Mouse (Mus musculus) layer of hippocampus, postnatal 14 days (tissue): ENCODE measurements around the gene Tex19.1. TPM values are rescaled to one million over a fixed set of nuclear protein-coding genes. Genes with fewer than 3 reads are reported as not detected.

Experiments
- DNase-seq, 2 experiments: peaks; one replicate each; pipeline ENCODE4 v3.0.0; 2021 to 2022; ENCODE audit warnings: low spot score in 2 of 2, mixed read lengths in 1 of 2
- total RNA-seq, 2 experiments: library from RNA; stranded (reverse); gene quantifications; 2 replicates each; pipeline ENCODE4 v1.2.3; 2021

The Tex19.1 gene
- total RNA-seq, 2 experiments from 2014 or later, result not detected

DNA sequence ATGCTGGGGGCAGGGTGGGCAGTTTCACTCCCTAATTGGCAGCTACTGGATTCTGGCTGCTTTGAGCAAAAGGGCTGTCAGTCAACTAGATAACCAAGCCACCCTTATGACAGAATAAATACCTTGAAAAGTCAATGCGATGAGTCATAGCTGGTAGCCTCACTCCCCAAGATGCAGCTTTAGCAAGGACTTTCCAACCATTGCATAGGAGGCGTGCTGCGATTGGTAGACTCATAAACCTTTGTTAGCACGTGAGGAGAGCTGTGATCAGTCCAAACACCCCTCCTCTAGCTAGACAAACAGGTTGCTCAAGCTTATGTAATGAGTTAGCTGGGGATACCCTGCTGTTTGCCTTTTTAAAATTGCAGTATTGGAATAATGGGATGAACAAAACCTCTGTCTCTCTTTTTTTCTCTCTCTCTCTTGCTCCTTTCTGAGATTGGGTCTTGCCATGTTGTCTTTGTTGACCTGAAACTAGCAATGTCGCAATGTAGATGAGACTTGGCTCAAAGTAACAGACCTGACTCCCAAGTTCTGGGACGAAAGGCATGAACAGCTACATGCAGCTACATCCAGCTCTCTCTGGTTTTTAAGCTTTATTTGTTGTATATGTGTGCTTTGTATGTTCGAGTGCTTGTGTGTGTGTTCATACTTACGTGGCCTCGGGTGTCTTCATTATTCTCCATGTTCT is 2.5 kb upstream of the Tex19.1 start:
- no peak for DNase-seq

DNA sequence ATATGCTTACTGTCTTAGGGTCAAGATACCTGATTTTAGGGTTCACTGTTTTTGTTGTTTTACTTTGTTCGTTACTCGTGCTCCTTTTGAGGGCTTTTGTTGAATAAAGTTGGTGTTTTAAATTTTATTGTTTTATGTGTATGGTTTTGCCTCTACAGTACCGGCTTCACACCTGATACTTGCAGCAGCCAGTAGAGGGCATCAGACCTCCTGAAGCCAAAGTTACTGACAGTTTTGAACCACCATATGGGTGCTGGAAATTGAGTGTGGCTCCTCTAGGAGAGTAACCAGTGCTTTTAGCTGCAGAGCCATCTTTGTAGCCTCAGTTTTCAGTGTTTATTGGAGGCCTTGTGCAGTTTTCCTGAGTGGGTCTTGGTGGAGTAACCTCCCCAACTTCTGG is 2.2 kb downstream of the Tex19.1 start:
- no peak for DNase-seq

DNA sequence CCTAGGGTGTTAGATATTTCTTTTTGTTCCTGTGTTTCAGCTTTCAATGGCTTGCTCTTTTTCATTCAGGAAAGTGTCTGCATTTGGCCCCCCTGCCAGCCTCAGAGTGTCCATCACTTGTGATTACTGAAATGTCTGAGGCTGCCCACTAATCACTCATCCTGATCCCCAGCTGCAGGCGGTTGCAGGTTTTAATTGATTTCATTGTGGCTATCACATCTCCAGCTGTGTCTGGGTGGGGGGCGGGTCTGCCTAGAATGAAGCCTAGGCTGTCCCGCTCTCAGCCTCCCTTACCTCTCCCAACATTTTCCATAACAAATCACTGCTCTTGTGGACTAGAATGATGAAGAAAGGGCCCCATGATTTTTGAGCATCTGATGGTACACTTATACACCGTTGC is 8.3 kb downstream of the Tex19.1 start:
- no peak for DNase-seq

- DNase-seq, result no peak
Observed at GRCm38 (mm10) chr11:121156411-121156891, 10.5 kb downstream of the Tex19.1 start.

GRCm38 (mm10) chr11:121159971-121160370 is 14.0 kb downstream of the Tex19.1 start, which contains the start of gene Uts2r:
Uts2r (plus strand) TSS chr11:121160271.
- no peak for DNase-seq

- DNase-seq, result no peak
Observed at GRCm38 (mm10) chr11:121160636-121161346, 14.8 kb downstream of the Tex19.1 start.

DNA sequence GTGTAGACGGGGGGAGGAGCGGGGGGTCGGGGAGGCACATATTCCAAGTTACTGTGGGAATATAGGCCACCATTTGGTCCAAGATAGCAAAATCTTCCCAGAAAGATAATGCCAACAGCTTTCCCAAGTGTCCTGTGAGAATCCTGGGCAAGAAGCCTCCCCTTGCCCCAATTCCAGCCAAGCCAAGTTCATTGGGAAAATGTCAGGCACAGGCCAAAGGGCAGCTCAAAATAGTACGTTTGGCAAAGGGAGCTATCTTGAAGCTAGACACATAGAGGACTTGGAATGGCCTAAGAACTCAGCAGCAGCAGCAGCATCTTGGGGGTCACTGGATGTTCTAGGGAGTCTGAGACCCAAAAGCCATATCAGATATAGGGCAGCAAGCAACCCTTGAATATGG is 17.8 kb downstream of the Tex19.1 start:
- no peak for DNase-seq

DNA sequence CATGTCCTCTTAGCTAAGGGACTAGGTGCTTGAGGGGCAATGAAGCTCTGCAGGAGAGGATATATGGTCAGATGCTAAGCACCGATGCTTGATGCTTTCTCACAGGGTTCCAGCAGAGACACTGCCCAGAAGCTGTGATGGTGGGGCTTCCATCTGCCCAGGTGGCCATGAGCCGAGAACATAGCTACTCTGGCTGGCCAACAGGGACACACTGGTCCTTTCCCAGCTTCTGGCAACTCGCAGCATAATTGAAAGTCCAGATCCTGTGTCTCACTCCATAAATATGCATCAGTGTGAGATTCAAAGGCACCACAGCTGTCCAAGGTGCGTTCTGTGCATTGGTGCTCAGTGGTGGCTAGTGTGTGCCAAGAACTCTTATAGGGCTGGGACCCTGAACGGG is 27.3 kb downstream of the Tex19.1 start:
- peak in 1 of 2 experiments; percentile 37 for DNase-seq

DNA sequence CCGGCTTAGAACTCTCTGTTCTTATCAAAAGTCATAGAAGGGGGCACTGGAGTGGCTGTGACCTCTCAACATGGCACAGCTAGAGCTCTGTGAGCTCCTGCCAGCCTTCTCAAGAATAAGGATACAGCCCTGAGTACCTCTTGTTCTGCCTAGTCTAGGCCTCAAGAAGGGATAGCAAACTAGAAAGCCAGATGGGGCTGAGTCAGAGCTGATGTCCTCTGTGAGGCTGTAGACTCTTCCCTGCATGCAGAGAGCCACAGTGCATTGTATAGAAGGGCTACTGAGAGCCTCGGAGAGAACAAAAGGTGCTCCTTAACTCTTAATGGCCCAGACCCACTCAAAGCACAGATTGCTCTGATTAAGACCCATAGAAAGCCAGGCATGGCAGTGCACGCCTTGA is 28.3 kb downstream of the Tex19.1 start:
- no peak for DNase-seq

DNA sequence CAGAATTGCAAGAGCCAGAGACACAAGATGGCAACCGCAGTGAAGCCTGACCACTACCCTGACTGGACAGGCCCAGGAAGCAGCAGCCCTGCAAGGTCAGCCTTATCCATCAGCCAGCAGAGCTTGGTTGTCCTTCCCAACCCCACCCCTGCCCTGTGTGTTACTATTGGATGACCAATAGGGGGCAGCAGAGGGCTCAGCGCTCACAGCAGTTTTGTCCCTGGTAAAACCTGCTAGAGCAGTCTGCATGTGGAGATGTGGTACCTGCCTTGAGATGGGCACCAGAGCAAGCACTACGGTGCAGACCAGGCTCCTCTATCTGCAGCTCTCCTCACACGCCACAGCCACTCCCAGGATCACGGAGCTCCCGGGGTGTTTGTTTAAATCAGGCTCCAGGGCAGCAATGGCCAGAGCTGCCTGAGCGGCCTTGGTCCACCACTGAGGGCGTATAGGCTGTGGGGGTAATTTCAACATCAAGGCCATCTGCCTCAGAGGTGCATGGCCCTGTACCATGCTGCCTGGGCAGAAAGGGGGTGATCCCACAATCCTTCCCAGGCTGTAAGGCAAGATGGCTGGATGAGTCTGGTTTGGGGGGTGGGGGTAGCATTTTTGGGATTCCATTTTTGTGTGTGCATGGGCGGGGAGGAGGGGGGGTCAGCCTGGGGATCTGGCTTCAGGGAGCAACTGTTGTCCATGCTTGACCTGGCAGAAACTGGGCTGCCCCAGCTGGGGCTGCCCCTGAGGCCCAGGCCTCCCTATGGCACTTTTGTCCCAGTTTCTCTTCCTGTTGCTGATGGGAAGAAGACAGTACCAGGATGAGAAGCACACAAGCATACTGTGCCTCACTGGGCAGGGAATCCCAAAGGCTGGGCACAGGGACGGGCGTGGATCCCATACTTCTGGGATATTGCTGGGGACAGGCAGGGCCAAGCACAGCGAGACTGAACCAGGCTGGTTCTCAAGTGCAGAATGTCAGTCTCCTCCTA is 30.6 kb downstream of the Tex19.1 start:
- DNase-seq, result peak in 1 of 2 experiments; percentile 29

DNA sequence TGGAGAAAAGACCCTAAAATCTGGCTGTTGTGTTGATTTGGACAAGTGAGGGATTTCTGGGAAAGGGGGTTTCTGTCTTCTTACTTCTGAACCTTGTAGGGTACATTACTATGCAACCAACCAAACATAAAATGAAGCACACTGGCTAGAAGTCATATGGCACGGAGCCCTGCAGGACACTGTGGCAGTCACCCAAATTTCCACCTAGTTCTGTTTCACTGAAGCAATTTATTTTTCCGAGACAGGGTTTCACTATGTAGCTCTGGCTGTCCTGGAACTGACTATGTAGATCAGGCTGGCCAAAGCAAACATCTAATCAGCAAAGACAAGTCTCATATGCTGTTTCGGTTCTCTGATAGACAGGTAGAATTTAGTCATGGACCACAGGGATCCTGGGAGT is 43.7 kb downstream of the Tex19.1 start:
- no peak for DNase-seq

- DNase-seq, result no peak
Observed at GRCm38 (mm10) chr11:121192742-121193141, 46.8 kb downstream of the Tex19.1 start.

DNA sequence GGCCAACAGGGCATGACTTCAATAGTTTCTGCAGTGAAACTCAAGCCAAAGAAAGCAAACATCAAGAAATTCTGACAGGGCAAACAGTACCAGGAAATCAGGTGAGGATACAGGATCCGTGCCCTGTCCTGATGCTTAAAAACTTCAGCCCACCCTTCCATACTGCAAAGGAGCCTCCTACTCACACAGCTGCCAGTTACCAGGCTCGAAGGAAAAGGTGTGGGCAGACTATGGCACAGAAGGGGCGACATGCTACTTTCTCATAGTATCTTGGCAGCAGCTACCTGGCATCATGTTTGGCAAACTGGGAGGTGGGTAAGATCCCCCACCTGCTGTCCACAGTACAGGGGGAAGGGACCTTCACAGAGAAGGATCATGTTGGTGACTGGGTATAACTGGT is 47.5 kb downstream of the Tex19.1 start:
- no peak for DNase-seq

Other genes starting within 250 kb of the Tex19.1 start
- 1 to 10 TPM; 5.7 to 7.8 TPM for gene Ccdc57, start 213.3 kb upstream of the Tex19.1 start, total RNA-seq
- 1 to 10 TPM; 2.1 to 3.3 TPM for gene Slc16a3, start 197.7 kb upstream of the Tex19.1 start, total RNA-seq
- 100 to 1,000 TPM; 123 to 126 TPM for gene Csnk1d, start 154.8 kb upstream of the Tex19.1 start, total RNA-seq
- gene Cd7, start 106.7 kb upstream of the Tex19.1 start, total RNA-seq, result not detected
- not detected for gene Sectm1b, start 82.6 kb upstream of the Tex19.1 start, total RNA-seq
- not detected for gene Sectm1a, start 64.9 kb upstream of the Tex19.1 start, total RNA-seq
- not detected for gene Tex19.2, start 27.5 kb upstream of the Tex19.1 start, total RNA-seq
- under 1 TPM in 1 of 2 experiments, not detected in 1; 0.45 TPM for gene Uts2r, start 14.1 kb downstream of the Tex19.1 start, total RNA-seq
- gene Hexdc, start 58.3 kb downstream of the Tex19.1 start, total RNA-seq, result 10 to 100 TPM; 28.3 to 31.3 TPM
- gene Ogfod3, start 58.6 kb downstream of the Tex19.1 start, total RNA-seq, result 1 to 10 TPM; 6.2 to 9.6 TPM
- gene Cybc1, start 83.2 kb downstream of the Tex19.1 start, total RNA-seq, result 10 to 100 TPM; 27.7 to 32.7 TPM
- gene Narf, start 91.1 kb downstream of the Tex19.1 start, total RNA-seq, result 10 to 100 TPM; 73.5 to 75.5 TPM
- gene Foxk2, start 113.8 kb downstream of the Tex19.1 start, total RNA-seq, result 10 to 100 TPM; 95.9 to 97.3 TPM
- gene Wdr45b, start 208.3 kb downstream of the Tex19.1 start, total RNA-seq, result 10 to 100 TPM; 57.1 to 62.8 TPM
- 10 to 100 TPM; 50.3 to 53.3 TPM for gene Rab40b, start 242.1 kb downstream of the Tex19.1 start, total RNA-seq